Mouse (Mus musculus): ENCODE results near the gene Upk1b.

DNA sequence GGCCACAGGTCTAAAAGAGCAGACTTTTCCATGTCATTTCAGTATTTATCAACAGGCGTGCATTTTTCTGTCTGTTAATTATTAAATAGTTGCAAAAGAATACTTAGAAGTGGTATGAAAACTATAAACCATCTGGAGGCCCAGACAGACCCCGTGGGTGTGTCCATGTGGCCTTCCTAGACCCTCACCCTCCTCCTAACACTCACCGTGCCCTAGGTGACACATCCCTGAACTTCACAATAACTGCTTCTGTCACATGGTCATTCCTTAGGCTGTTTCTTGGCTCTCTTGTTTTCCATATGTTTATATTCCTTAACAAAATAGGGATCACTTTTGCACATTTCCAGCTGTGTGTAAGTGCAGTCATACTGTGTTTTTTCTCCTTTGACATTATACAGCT is 33.5 kb downstream of the Upk1b start:
- TF ChIP-seq CTCF (IDR thresholded peaks at IDR 0.05; ENCODE audit: borderline replicate concordance, insufficient read depth, low read depth, low read length), result no peak
- TF ChIP-seq POLR2A (IDR thresholded peaks at IDR 0.05; ENCODE audit: borderline replicate concordance, insufficient read depth, low read length), result no peak

All from cerebellum, adult 2 months (tissue).